Mouse (Mus musculus): ENCODE measurements around the gene Plod3. TPM values are rescaled to one million over a fixed set of nuclear protein-coding genes. Genes with fewer than 3 reads are reported as not detected.

The Plod3 gene
- total and polyA plus RNA-seq, 3 experiments = 56.0 to 62.8 TPM; not detected in 1

- TF ChIP-seq MYC (IDR thresholded peaks at IDR 0.05; ENCODE audit: low read depth, low read length) = no peak
- TF ChIP-seq RAD21 (IDR thresholded peaks at IDR 0.05; ENCODE audit: low read depth, low read length) = no peak
- 0 out of 2 replicates have a peak, but pooled peaks have one; percentile 9 for TF ChIP-seq TCF12 (IDR thresholded peaks at IDR 0.05; ENCODE audit: low read depth, low read length)
- TF ChIP-seq ETS1 (IDR thresholded peaks at IDR 0.05; ENCODE audit: low read depth, low read length) = peak; percentile 62; the same call in 1 of the 2 replicates
These were observed 43.0 kb downstream of the Plod3 start (continued) for GRCm38 (mm10) chr5:137029643-137030415.

GRCm38 (mm10) chr5:137030416-137030810 lies 43.6 kb downstream of the Plod3 start:
- H3K4me3 ChIP-seq (ENCODE audit: control insufficient read depth in 1 of 2, insufficient read depth in 1 of 2, low read depth in 2 of 2, low read length in 2 of 2) = no peak overlapping the region
- H3K36me3 ChIP-seq (ENCODE audit: control insufficient read depth in 1 of 2, insufficient read depth in 2 of 2, low read length in 2 of 2) = peaks cover 0 to 4% of the 10 kb centered on the region in 2 experiments; a peak in 2 of 4 replicates
- DNase-seq (ENCODE audit: low read depth, low spot score) = no peak
- no peaks in the 10 kb centered on the region for H3K9me3 ChIP-seq (replicated peaks; ENCODE audit: insufficient read depth, low read length)
- H3K27ac ChIP-seq (ENCODE audit: control insufficient read depth, low read depth, low read length) = no peak overlapping the region
- H3K4me1 ChIP-seq (ENCODE audit: control insufficient read depth in 1 of 2, insufficient read depth in 2 of 2, low read length in 2 of 2) = peaks cover 3 to 13% of the 10 kb centered on the region in 2 experiments; a peak in 2 of 4 replicates
- H3K79me2 ChIP-seq (ENCODE audit: control insufficient read depth, insufficient read depth, low read length, poor library complexity) = no peaks in the 10 kb centered on the region; the same call in 1 of the 2 replicates
- no peak for TF ChIP-seq RCOR1 (IDR thresholded peaks at IDR 0.05; ENCODE audit: low read depth, low read length)
- no peak for TF ChIP-seq ZNF384 (IDR thresholded peaks at IDR 0.05; ENCODE audit: low read depth, low read length)
- TF ChIP-seq E2F4 (IDR thresholded peaks at IDR 0.05; ENCODE audit: borderline replicate concordance, low read depth, low read length) = no peak
- no peak overlapping the region for H3K9ac ChIP-seq (ENCODE audit: control insufficient read depth, low read depth, low read length, poor library complexity, severe bottlenecking)
- H3K27me3 ChIP-seq (ENCODE audit: control insufficient read depth in 1 of 2, insufficient read depth in 2 of 2, low read length in 2 of 2) = no peaks in the 10 kb centered on the region; a peak in 1 of 4 replicates

- H3K4me1 ChIP-seq (ENCODE audit: control insufficient read depth in 1 of 2, insufficient read depth in 2 of 2, low read length in 2 of 2) = peaks cover 3 to 5% of the 10 kb centered on the region in 2 experiments; a peak in 2 of 4 replicates
- H3K27me3 ChIP-seq (ENCODE audit: control insufficient read depth in 1 of 2, insufficient read depth in 2 of 2, low read length in 2 of 2) = no peaks in the 10 kb centered on the region; a peak in 1 of 4 replicates
- H3K27ac ChIP-seq (ENCODE audit: control insufficient read depth, low read depth, low read length) = 0 out of 2 replicates have a peak overlapping the region, but pooled peaks have one; percentile 12
- TF ChIP-seq UBTF (IDR thresholded peaks at IDR 0.05; ENCODE audit: borderline replicate concordance, insufficient read depth, low read depth, low read length) = no peak
- TF ChIP-seq HCFC1 (IDR thresholded peaks at IDR 0.05; ENCODE audit: low read depth, low read length) = no peak
- TF ChIP-seq ZMIZ1 (IDR thresholded peaks at IDR 0.05; ENCODE audit: low read depth, low read length) = no peak
- TF ChIP-seq MYC (IDR thresholded peaks at IDR 0.05; ENCODE audit: low read depth, low read length) = no peak
- no peak for TF ChIP-seq MXI1 (IDR thresholded peaks at IDR 0.05; ENCODE audit: low read depth, low read length)
- no peak for TF ChIP-seq SMC3 (IDR thresholded peaks at IDR 0.05; ENCODE audit: low read depth, low read length)
- TF ChIP-seq POLR2A (IDR thresholded peaks at IDR 0.05; ENCODE audit: control insufficient read depth in 1 of 2, insufficient read depth in 1 of 2, low read depth in 1 of 2, low read length in 2 of 2, poor library complexity in 1 of 2) = no peak; a peak in 1 of 4 replicates
- no peak for TF ChIP-seq MYB (IDR thresholded peaks at IDR 0.05; ENCODE audit: low read depth, low read length)
- no peak for TF ChIP-seq SIN3A (IDR thresholded peaks at IDR 0.05; ENCODE audit: low read length)
- no peak for TF ChIP-seq RAD21 (IDR thresholded peaks at IDR 0.05; ENCODE audit: low read depth, low read length)
- TF ChIP-seq ZC3H11A (IDR thresholded peaks at IDR 0.05; ENCODE audit: low read depth, low read length) = no peak
- TF ChIP-seq GABPA (IDR thresholded peaks at IDR 0.05; ENCODE audit: low read depth, low read length) = no peak
- TF ChIP-seq POLR2AphosphoS2 (IDR thresholded peaks at IDR 0.05; ENCODE audit: low read length) = no peak
- no peak for TF ChIP-seq CHD1 (IDR thresholded peaks at IDR 0.05; ENCODE audit: low read depth, low read length)
- no peak for TF ChIP-seq CHD2 (IDR thresholded peaks at IDR 0.05; ENCODE audit: low read length)
- no peak for TF ChIP-seq NELFE (IDR thresholded peaks at IDR 0.05; ENCODE audit: low read depth, low read length)
- no peak for TF ChIP-seq USF1 (IDR thresholded peaks at IDR 0.05; ENCODE audit: low read depth, low read length)
- no peak for TF ChIP-seq RCOR1 (IDR thresholded peaks at IDR 0.05; ENCODE audit: low read depth, low read length)
- no peak for TF ChIP-seq ZNF384 (IDR thresholded peaks at IDR 0.05; ENCODE audit: low read depth, low read length)
- TF ChIP-seq TAL1 (IDR thresholded peaks at IDR 0.05; ENCODE audit: low read length) = no peak
- H3K9ac ChIP-seq (ENCODE audit: control insufficient read depth, low read depth, low read length, poor library complexity, severe bottlenecking) = peak overlapping the region; percentile 76
- H3K36me3 ChIP-seq (ENCODE audit: control insufficient read depth in 1 of 2, insufficient read depth in 2 of 2, low read length in 2 of 2) = peaks cover 0 to 2% of the 10 kb centered on the region in 2 experiments; a peak in 2 of 4 replicates
- H3K9me3 ChIP-seq (replicated peaks; ENCODE audit: insufficient read depth, low read length) = no peaks in the 10 kb centered on the region
- H3K4me3 ChIP-seq (ENCODE audit: control insufficient read depth in 1 of 2, insufficient read depth in 1 of 2, low read depth in 2 of 2, low read length in 2 of 2) = peak overlapping the region; percentile 70
- no peaks in the 10 kb centered on the region; the same call in 1 of the 2 replicates for H3K79me2 ChIP-seq (ENCODE audit: control insufficient read depth, insufficient read depth, low read length, poor library complexity)
- no peak for DNase-seq (ENCODE audit: low read depth, low spot score)
These were observed 44.5 kb downstream of the Plod3 start for GRCm38 (mm10) chr5:137031076-137032032.
